Mouse (Mus musculus): ENCODE results near the gene Auts2. TPM values are rescaled to one million over a fixed set of nuclear protein-coding genes. Genes with fewer than 3 reads are reported as not detected.

Auts2 gene
- polyA plus RNA-seq, 1 experiment from 2014 or later: 4.9 TPM

DNA sequence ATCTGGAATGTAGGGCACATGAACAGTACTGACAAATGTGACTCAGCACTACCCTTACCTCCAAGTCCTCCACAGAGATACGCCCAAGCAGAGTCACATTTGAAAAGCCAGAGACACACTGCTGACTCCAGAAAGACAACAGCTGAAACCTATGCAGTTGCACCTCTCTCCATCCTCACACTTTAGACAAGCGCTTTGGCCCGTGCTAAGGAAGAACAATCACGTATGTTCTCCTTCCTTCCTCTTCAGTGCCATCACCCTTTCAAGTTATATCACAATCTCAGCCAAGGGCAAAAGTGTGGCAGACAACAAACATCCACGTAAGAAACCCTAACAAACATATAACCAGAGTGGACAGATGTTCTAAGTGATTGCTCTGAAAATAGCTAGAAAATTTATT, 374.9 kb downstream of the Auts2 start:
- Histone ChIP-seq H3K4me1 (replicated peaks; ENCODE audit: control insufficient read depth, insufficient read depth, low read length) (no peaks in the 10 kb centered on the region), H3K9ac (ENCODE audit: low read depth, low read length) (no peak overlapping the region), H3K36me3 (ENCODE audit: control insufficient read depth, insufficient read depth) (no peaks in the 10 kb centered on the region), H3K27ac (ENCODE audit: low read depth, low read length) (no peak overlapping the region), H3K27me3 (replicated peaks; ENCODE audit: control insufficient read depth, insufficient read depth, low read length) (no peaks in the 10 kb centered on the region), H3K4me3 (ENCODE audit: low read depth, low read length) (no peak overlapping the region), H3K4me2 (replicated peaks; ENCODE audit: low read depth) (no peak overlapping the region), H3K9me3 (ENCODE audit: control insufficient read depth) (no peaks in the 10 kb centered on the region)
- WGBS: 86% methylated on average over 5 of the region's 5 CpGs
- no peak for TF ChIP-seq CTCF (IDR thresholded peaks at IDR 0.05; ENCODE audit: low read depth)
- ATAC-seq: no peak

GRCm38 (mm10) chr5:132166559-132166958, 376.6 kb downstream of the Auts2 start:
- H3K27me3 ChIP-seq (replicated peaks; ENCODE audit: control insufficient read depth, insufficient read depth, low read length): no peaks in the 10 kb centered on the region
- no peak for TF ChIP-seq CTCF (IDR thresholded peaks at IDR 0.05; ENCODE audit: low read depth)
- no peaks in the 10 kb centered on the region for H3K4me1 ChIP-seq (replicated peaks; ENCODE audit: control insufficient read depth, insufficient read depth, low read length)
- WGBS: 79% methylated on average over 3 of the region's 3 CpGs
- H3K4me3 ChIP-seq (ENCODE audit: low read depth, low read length): no peak overlapping the region
- no peak overlapping the region for H3K9ac ChIP-seq (ENCODE audit: low read depth, low read length)
- H3K27ac ChIP-seq (ENCODE audit: low read depth, low read length): no peak overlapping the region
- no peaks in the 10 kb centered on the region for H3K9me3 ChIP-seq (ENCODE audit: control insufficient read depth)
- no peak overlapping the region for H3K4me2 ChIP-seq (replicated peaks; ENCODE audit: low read depth)
- no peak for ATAC-seq
- no peaks in the 10 kb centered on the region for H3K36me3 ChIP-seq (ENCODE audit: control insufficient read depth, insufficient read depth)

DNA sequence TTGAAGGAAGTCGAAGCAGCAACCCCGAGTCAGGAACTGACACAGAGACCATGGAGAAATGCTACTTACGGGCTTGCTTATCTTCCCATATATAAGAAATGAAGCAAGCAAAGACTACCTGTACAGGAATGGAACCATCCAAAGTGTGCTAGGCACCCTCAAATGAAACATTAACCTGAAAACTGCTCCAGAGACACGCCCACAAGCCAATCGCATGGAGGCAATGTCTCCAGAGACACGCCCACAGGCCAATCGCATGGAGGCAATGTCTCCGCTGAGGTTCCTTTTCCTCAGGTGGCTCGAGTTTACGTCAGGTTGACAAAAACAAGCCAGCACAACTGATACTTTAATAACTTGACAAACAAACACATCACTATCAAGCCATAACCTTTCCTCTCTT, 379.2 kb downstream of the Auts2 start:
- Histone ChIP-seq H3K36me3 (ENCODE audit: control insufficient read depth, insufficient read depth) (no peaks in the 10 kb centered on the region), H3K27ac (ENCODE audit: low read depth, low read length) (no peak overlapping the region), H3K9ac (ENCODE audit: low read depth, low read length) (no peak overlapping the region), H3K4me3 (ENCODE audit: low read depth, low read length) (no peak overlapping the region), H3K27me3 (replicated peaks; ENCODE audit: control insufficient read depth, insufficient read depth, low read length) (no peaks in the 10 kb centered on the region), H3K4me1 (replicated peaks; ENCODE audit: control insufficient read depth, insufficient read depth, low read length) (no peaks in the 10 kb centered on the region), H3K4me2 (replicated peaks; ENCODE audit: low read depth) (peak overlapping the region; percentile 1; the same call in 1 of the 2 replicates), H3K9me3 (ENCODE audit: control insufficient read depth) (no peaks in the 10 kb centered on the region)
- peak; percentile 78 for ATAC-seq
- WGBS: 54% methylated on average over 10 of the region's 10 CpGs
- no peak for TF ChIP-seq CTCF (IDR thresholded peaks at IDR 0.05; ENCODE audit: low read depth)

DNA sequence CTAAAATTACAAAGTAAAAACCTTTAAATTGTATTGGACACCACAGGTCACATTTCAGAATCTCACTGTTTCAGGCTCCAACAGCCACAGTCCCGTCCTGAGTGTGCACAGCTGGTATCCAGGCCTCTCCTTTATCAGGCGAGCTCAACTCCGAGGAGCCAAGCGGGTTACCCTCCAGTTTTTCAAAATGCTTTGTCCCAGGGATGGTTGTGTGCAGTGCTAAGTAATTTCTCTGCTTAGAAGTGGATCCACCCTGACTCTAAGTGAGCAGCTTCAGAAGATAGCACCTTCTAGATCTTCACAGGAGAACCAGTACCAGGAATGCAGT, 381.0 kb downstream of the Auts2 start:
- Histone ChIP-seq H3K27ac (ENCODE audit: low read depth, low read length) (no peak overlapping the region), H3K4me3 (ENCODE audit: low read depth, low read length) (no peak overlapping the region), H3K9ac (ENCODE audit: low read depth, low read length) (no peak overlapping the region), H3K36me3 (ENCODE audit: control insufficient read depth, insufficient read depth) (no peaks in the 10 kb centered on the region), H3K9me3 (ENCODE audit: control insufficient read depth) (no peaks in the 10 kb centered on the region), H3K27me3 (replicated peaks; ENCODE audit: control insufficient read depth, insufficient read depth, low read length) (no peaks in the 10 kb centered on the region), H3K4me1 (replicated peaks; ENCODE audit: control insufficient read depth, insufficient read depth, low read length) (no peaks in the 10 kb centered on the region), H3K4me2 (replicated peaks; ENCODE audit: low read depth) (no peak overlapping the region)
- WGBS: 69% methylated on average over 4 of the region's 4 CpGs
- no peak for TF ChIP-seq CTCF (IDR thresholded peaks at IDR 0.05; ENCODE audit: low read depth)
- ATAC-seq: no peak

DNA sequence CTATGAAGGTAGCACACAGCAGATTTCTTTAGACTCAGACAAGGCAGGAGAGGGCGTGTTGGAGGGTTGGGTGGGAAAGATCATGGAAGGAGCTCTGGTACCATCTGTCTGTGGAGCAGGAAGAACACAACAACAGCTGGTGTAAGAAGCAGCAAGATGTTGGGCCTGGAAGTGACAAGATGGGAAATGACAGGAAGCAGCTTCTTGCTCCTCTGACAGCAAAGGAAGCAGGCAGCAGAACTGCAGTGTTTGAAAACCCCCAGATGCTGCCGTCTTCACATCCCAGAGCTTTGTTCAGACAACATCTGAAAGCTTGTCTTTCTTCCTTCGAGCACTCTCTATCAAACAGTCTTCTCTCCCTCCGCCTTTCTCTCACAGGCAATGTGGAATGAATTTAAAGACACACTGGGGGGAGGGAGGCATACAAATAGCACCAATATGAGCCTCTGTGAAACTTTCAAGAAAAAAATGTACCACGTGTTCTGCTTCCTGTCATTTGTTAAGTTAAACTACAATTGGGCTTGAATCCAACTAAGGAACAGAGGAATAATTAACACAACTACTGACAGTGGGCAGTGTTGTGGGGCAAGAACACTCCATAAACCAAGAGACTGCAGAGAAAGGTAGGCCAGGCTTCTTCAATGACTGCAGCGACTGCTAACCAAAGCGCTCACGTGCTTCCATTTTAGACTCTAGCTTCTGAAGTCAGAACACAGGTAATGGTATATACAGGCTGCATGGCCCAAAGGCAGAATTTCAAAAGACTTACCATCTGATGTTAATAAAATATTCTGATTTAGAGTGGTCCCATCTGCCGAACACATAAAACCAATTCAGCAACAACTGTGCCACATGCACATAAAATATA, 381.6 kb downstream of the Auts2 start:
- no peak overlapping the region for H3K9ac ChIP-seq (ENCODE audit: low read depth, low read length)
- no peak overlapping the region for H3K27ac ChIP-seq (ENCODE audit: low read depth, low read length)
- no peak for ATAC-seq
- H3K27me3 ChIP-seq (replicated peaks; ENCODE audit: control insufficient read depth, insufficient read depth, low read length): no peaks in the 10 kb centered on the region
- H3K4me3 ChIP-seq (ENCODE audit: low read depth, low read length): no peak overlapping the region
- H3K4me2 ChIP-seq (replicated peaks; ENCODE audit: low read depth): no peak overlapping the region
- H3K36me3 ChIP-seq (ENCODE audit: control insufficient read depth, insufficient read depth): no peaks in the 10 kb centered on the region
- WGBS: 53% methylated on average over 9 of the region's 9 CpGs
- no peaks in the 10 kb centered on the region for H3K9me3 ChIP-seq (ENCODE audit: control insufficient read depth)
- H3K4me1 ChIP-seq (replicated peaks; ENCODE audit: control insufficient read depth, insufficient read depth, low read length): no peaks in the 10 kb centered on the region
- TF ChIP-seq CTCF (IDR thresholded peaks at IDR 0.05; ENCODE audit: low read depth): no peak

GRCm38 (mm10) chr5:132144181-132144580, 399.0 kb downstream of the Auts2 start:
- Histone ChIP-seq H3K9ac (ENCODE audit: low read depth, low read length) (no peak overlapping the region), H3K4me2 (replicated peaks; ENCODE audit: low read depth) (no peak overlapping the region), H3K27ac (ENCODE audit: low read depth, low read length) (no peak overlapping the region), H3K36me3 (ENCODE audit: control insufficient read depth, insufficient read depth) (no peaks in the 10 kb centered on the region), H3K27me3 (replicated peaks; ENCODE audit: control insufficient read depth, insufficient read depth, low read length) (no peaks in the 10 kb centered on the region), H3K4me1 (replicated peaks; ENCODE audit: control insufficient read depth, insufficient read depth, low read length) (no peaks in the 10 kb centered on the region; the same call in 1 of the 2 replicates), H3K4me3 (ENCODE audit: low read depth, low read length) (no peak overlapping the region), H3K9me3 (ENCODE audit: control insufficient read depth) (no peaks in the 10 kb centered on the region)
- no peak for TF ChIP-seq CTCF (IDR thresholded peaks at IDR 0.05; ENCODE audit: low read depth)
- ATAC-seq: no peak
- 91% methylated on average over 4 of the region's 4 CpGs for WGBS
